ENCODE assay signal across 19 mouse cellular contexts in the genomic region with DNA sequence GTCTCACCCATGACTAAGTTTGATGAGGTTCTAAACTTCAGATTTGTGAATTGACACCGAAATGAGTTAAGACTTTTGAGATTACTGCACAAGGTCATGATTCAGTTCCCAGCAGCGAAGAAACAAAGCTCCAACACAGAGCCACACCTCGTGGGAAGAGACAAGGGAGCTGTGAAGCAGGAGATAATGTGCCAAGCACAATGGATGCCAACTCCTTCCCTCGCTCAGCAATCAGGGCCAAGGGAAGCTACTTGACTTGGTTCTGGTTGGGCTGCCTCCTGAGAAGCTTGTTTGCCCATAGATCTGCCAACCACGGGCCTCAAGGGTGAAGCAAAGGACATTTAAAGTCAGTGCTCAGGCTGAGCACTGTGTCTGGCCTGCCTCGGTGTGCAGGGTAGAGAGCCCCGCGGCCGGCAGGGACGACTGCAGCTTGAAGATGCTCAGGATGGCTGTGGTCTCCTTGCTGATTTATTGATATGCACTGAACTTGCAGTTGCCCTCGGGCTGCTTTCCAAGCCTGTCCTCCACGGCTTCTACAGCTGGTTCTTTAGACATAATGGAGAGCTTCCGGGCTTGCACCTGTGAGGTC.
A peak's percentile ranks its signal among the peaks of the same experiment; 100 is the strongest.
DNase-seq lines count a peak whose midpoint lies in the region; TF ChIP-seq lines count a peak whose summit lies in the region.
"Had no signal": no experiment of that assay in that cellular context is flagged by ENCODE, and none has a peak within 500 bp of the region (broad histone marks: within the 10 kb centered on the region; RNA-seq: fewer than 3 reads in every experiment).

No protein-coding gene starts in this region.

- TF ChIP-seq CTCF in E14TG2a.4 (conservative IDR thresholded peaks at IDR 0.05; ENCODE audit: low read length) = no peak

- DNase-seq in cerebellum, postnatal 14 days = peak; percentile 32 to 36
- DNase-seq in cerebellum, adult 9-11 months = no peak
- DNase-seq in kidney, postnatal 10 days = peak; percentile 48
- no peak for DNase-seq in kidney, postnatal 36 days
- DNase-seq in brain, adult 2 months (ENCODE audit: low read depth, low spot score) = peak; percentile 55
- no peak for DNase-seq in thymus, postnatal 14 days
- DNase-seq in urinary bladder, postnatal 36 days (ENCODE audit: low spot score in 2 of 2) = no peak
- DNase-seq: B cell, adult 2 months; cerebellum, adult 11 months; gastrocnemius, adult 2 months; layer of hippocampus, adult 9-11 months; liver; lung, adult 18-20 months; lung, postnatal 4 days; right cerebral cortex, postnatal 4 days had no signal

- peaks cover 27% of the 10 kb centered on the region for H3K4me1 ChIP-seq in E14TG2a.4 (replicated peaks; ENCODE audit: low read depth, low read length)
- H3K4me1 ChIP-seq: embryonic facial prominence, embryonic 15.5 days; hindbrain, embryonic 12.5 days had no signal

- peak overlapping the region; percentile 51; the same call in 1 of the 2 replicates for H3K4me3 ChIP-seq in E14TG2a.4 (replicated peaks; ENCODE audit: low read length)
- H3K4me3 ChIP-seq: embryonic facial prominence, embryonic 15.5 days; forebrain, embryonic 13.5 days; gastrocnemius, adult 2 months; hindbrain, embryonic 12.5 days had no signal

- H3K36me3 ChIP-seq in E14TG2a.4 (ENCODE audit: insufficient read depth, low read length) = no peaks in the 10 kb centered on the region
- H3K36me3 ChIP-seq: embryonic facial prominence, embryonic 15.5 days; hindbrain, embryonic 12.5 days had no signal

- H3K9me3 ChIP-seq in E14TG2a.4 (ENCODE audit: low read length) = no peaks in the 10 kb centered on the region
- H3K9me3 ChIP-seq: embryonic facial prominence, embryonic 15.5 days; forebrain, embryonic 13.5 days; hindbrain, embryonic 12.5 days had no signal

- peaks cover 19% of the 10 kb centered on the region for H3K27me3 ChIP-seq in E14TG2a.4 (ENCODE audit: insufficient read depth, low read length)
- H3K27me3 ChIP-seq: embryonic facial prominence, embryonic 15.5 days; forebrain, embryonic 13.5 days; hindbrain, embryonic 12.5 days had no signal

Comparison
In these comparisons a context has a peak if more than half of its experiments do, and no peak if none do; other contexts are left out.
1. DNase-seq: peak in cerebellum, postnatal 14 days (2 of 2), kidney, postnatal 10 days (single experiment) and brain, adult 2 months (single experiment); none in cerebellum, adult 9-11 months (single experiment), kidney, postnatal 36 days (0 of 2), thymus, postnatal 14 days (single experiment) and urinary bladder, postnatal 36 days (0 of 2).